Mouse (Mus musculus) myocyte (in vitro differentiated cells): ENCODE results near the gene Hfe.

ENCODE experiments used
- CEBPB ChIP-seq: IDR thresholded peaks from 2 replicates; pipeline ENCODE4 v1.6.1; 2011; ENCODE audit warnings: mild to moderate bottlenecking, moderate library complexity; ENCODE audit not compliant: poor library complexity, insufficient read depth, severe bottlenecking
- E2F4 ChIP-seq: IDR thresholded peaks from one replicate; pipeline ENCODE4 v1.6.1; 2011; ENCODE audit warnings: mild to moderate bottlenecking, control low read depth, moderate library complexity; ENCODE audit not compliant: insufficient read depth
- MAX ChIP-seq: IDR thresholded peaks from one replicate; pipeline ENCODE4 v1.6.1; 2011; ENCODE audit warnings: low read depth, mild to moderate bottlenecking, control low read depth
- MYOD1 ChIP-seq, 3 experiments: IDR thresholded peaks; one replicate each; pipeline ENCODE4 v1.6.1; 2011; ENCODE audit warnings: control low read depth in 2 of 3, low read depth in 2 of 3, mild to moderate bottlenecking in 2 of 3, moderate library complexity in 1 of 3; ENCODE audit not compliant: insufficient read length in 2 of 3, control insufficient read depth in 1 of 3
- MYOG ChIP-seq, 3 experiments: IDR thresholded peaks; one replicate each; pipeline ENCODE4 v1.6.1; 2011; ENCODE audit warnings: control low read depth in 2 of 3, low read depth in 2 of 3, mild to moderate bottlenecking in 2 of 3; ENCODE audit not compliant: insufficient read length in 2 of 3, control insufficient read depth in 1 of 3, insufficient read depth in 1 of 3
- POLR2A ChIP-seq: IDR thresholded peaks from one replicate; pipeline ENCODE4 v1.6.1; 2011; ENCODE audit warnings: low read depth, mild to moderate bottlenecking, control low read depth, moderate library complexity; ENCODE audit not compliant: insufficient read length
- POLR2AphosphoS2 ChIP-seq: IDR thresholded peaks from one replicate; pipeline ENCODE4 v1.6.1; 2011; ENCODE audit warnings: low read depth, control low read depth; ENCODE audit not compliant: insufficient read length
- REST ChIP-seq: IDR thresholded peaks from one replicate; pipeline ENCODE4 v1.6.1; 2011; ENCODE audit warnings: mild to moderate bottlenecking, control low read depth, moderate library complexity; ENCODE audit not compliant: insufficient read depth, insufficient read length
- SRF ChIP-seq: IDR thresholded peaks from one replicate; pipeline ENCODE4 v1.6.1; 2011; ENCODE audit warnings: low read depth; ENCODE audit not compliant: control insufficient read depth, insufficient read length
- TCF12 ChIP-seq: IDR thresholded peaks from one replicate; pipeline ENCODE4 v1.6.1; 2011; ENCODE audit warnings: mild to moderate bottlenecking, control low read depth; ENCODE audit not compliant: poor library complexity, insufficient read depth, severe bottlenecking
- TCF3 ChIP-seq: IDR thresholded peaks from one replicate; pipeline ENCODE4 v1.6.1; 2011; ENCODE audit warnings: low read depth, control low read depth; ENCODE audit not compliant: insufficient read length
- USF1 ChIP-seq: IDR thresholded peaks from one replicate; pipeline ENCODE4 v1.6.1; 2011; ENCODE audit warnings: low read depth, mild to moderate bottlenecking, control low read depth, moderate library complexity

- TF ChIP-seq POLR2A = no peak
- no peak for TF ChIP-seq REST
- no peak for TF ChIP-seq MYOG (IDR thresholded peaks at IDR 0.05; ENCODE audit: control insufficient read depth in 1 of 3, insufficient read depth in 1 of 3, insufficient read length in 2 of 3, low read depth in 2 of 3)
- TF ChIP-seq E2F4 = no peak
- no peak for TF ChIP-seq TCF3
- no peak for TF ChIP-seq CEBPB
- TF ChIP-seq MYOD1 (IDR thresholded peaks at IDR 0.05; ENCODE audit: control insufficient read depth in 1 of 3, insufficient read length in 2 of 3, low read depth in 2 of 3) = no peak
- TF ChIP-seq SRF = no peak
- no peak for TF ChIP-seq MAX
- TF ChIP-seq TCF12 = no peak
- no peak for TF ChIP-seq POLR2AphosphoS2
- no peak for TF ChIP-seq USF1
Observed at GRCm38 (mm10) chr13:23742007-23742406, 31.4 kb upstream of the Hfe start.
